ENCODE assay signal across 8 mouse cellular contexts in the genomic region with DNA sequence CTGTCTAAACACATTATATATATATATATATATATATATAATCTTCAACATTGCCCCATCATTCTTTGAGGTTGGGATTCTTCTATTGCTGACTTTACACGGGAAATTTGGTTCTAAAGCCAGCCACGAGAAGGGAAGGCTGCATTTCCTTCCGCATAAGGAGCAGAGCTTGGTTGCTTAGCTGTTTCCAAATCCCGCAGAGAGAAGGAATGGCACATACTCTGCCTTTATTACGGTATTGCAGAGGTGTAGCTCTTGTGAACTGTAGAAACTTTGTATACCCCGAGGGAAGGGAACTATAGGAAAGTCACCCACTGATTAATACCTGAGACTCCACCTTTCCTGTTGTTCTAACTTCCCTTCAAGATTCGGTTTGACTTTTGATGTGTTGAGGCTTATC. TPM values are rescaled to one million over a fixed set of nuclear protein-coding genes. Genes with fewer than 3 reads are reported as not detected.
DNase-seq lines count a peak whose midpoint lies in the region; ATAC-seq and TF ChIP-seq lines count a peak whose summit lies in the region.

No protein-coding gene starts in this region.

- H3K9me3 ChIP-seq in lung, embryonic 14.5 days (ENCODE audit: low read depth, low read length) = no peaks in the 10 kb centered on the region
- H3K9me3 ChIP-seq in forebrain, embryonic 10.5 days = no peaks in the 10 kb centered on the region
- H3K9me3 ChIP-seq in intestine, embryonic 14.5 days (ENCODE audit: control insufficient read depth, low read length) = no peaks in the 10 kb centered on the region
- no peaks in the 10 kb centered on the region for H3K9me3 ChIP-seq in neural tube, embryonic 14.5 days (ENCODE audit: control insufficient read depth, low read length)

- peak overlapping the region; percentile 67 for H3K4me3 ChIP-seq in lung, embryonic 14.5 days (ENCODE audit: low read depth, low read length)
- H3K4me3 ChIP-seq in forebrain, embryonic 10.5 days = peak overlapping the region; percentile 77
- peak overlapping the region; percentile 62 for H3K4me3 ChIP-seq in intestine, embryonic 14.5 days (ENCODE audit: low read depth, low read length)
- peak overlapping the region; percentile 47 for H3K4me3 ChIP-seq in neural tube, embryonic 14.5 days (ENCODE audit: low read depth, low read length)

- peaks cover 4% of the 10 kb centered on the region; the same call in 1 of the 2 replicates for H3K36me3 ChIP-seq in lung, embryonic 14.5 days (ENCODE audit: insufficient read depth)
- peaks cover 31% of the 10 kb centered on the region for H3K36me3 ChIP-seq in forebrain, embryonic 10.5 days (replicated peaks)
- no peaks in the 10 kb centered on the region for H3K36me3 ChIP-seq in intestine, embryonic 14.5 days (ENCODE audit: control insufficient read depth, insufficient read depth, low read length)
- H3K36me3 ChIP-seq in neural tube, embryonic 14.5 days (ENCODE audit: control insufficient read depth, insufficient read depth, low read length) = no peaks in the 10 kb centered on the region

- peak overlapping the region; percentile 85 for H3K9ac ChIP-seq in lung, embryonic 14.5 days
- no peak overlapping the region; the same call in 1 of the 2 replicates for H3K9ac ChIP-seq in intestine, embryonic 14.5 days (ENCODE audit: low read length)
- 0 out of 2 replicates have a peak overlapping the region, but pooled peaks have one; percentile 25 for H3K9ac ChIP-seq in neural tube, embryonic 14.5 days (replicated peaks; ENCODE audit: low read depth, low read length)

- TF ChIP-seq CTCF in lung, embryonic 14.5 days (IDR thresholded peaks at IDR 0.05; ENCODE audit: low read depth) = no peak

- peak; percentile 56 for DNase-seq in lung, embryonic 14.5 days
- DNase-seq in lung, postnatal 10 days = no peak
- no peak for DNase-seq in forebrain, embryonic 10.5 days (ENCODE audit: extremely low spot score, low spot score)
- no peak for DNase-seq in intestine, embryonic 14.5 days (ENCODE audit: low spot score)
- DNase-seq in layer of hippocampus, adult 11-12 months (ENCODE audit: low spot score) = no peak
- no peak for DNase-seq in spleen, postnatal 36 days (ENCODE audit: low spot score in 2 of 2)
- DNase-seq in frontal cortex, adult 2 months (ENCODE audit: extremely low spot score in 1 of 2, low spot score in 1 of 2) = no peak

- H3K27me3 ChIP-seq in lung, embryonic 14.5 days (ENCODE audit: insufficient read depth, low read length) = no peaks in the 10 kb centered on the region
- no peaks in the 10 kb centered on the region for H3K27me3 ChIP-seq in forebrain, embryonic 10.5 days (ENCODE audit: poor library complexity, severe bottlenecking)
- H3K27me3 ChIP-seq in intestine, embryonic 14.5 days (replicated peaks; ENCODE audit: control insufficient read depth, insufficient read depth, low read length) = no peaks in the 10 kb centered on the region
- no peaks in the 10 kb centered on the region for H3K27me3 ChIP-seq in neural tube, embryonic 14.5 days (ENCODE audit: control insufficient read depth, insufficient read depth, low read length)

- H3K4me2 ChIP-seq in lung, embryonic 14.5 days = peak overlapping the region; percentile 80
- H3K4me2 ChIP-seq in intestine, embryonic 14.5 days (ENCODE audit: low read length) = peak overlapping the region; percentile 81
- peak overlapping the region; percentile 83 for H3K4me2 ChIP-seq in neural tube, embryonic 14.5 days (ENCODE audit: low read depth, low read length)

- peaks cover 3% of the 10 kb centered on the region for H3K4me1 ChIP-seq in lung, embryonic 14.5 days (ENCODE audit: insufficient read depth)
- peaks cover 32% of the 10 kb centered on the region for H3K4me1 ChIP-seq in forebrain, embryonic 10.5 days
- H3K4me1 ChIP-seq in intestine, embryonic 14.5 days (replicated peaks; ENCODE audit: control insufficient read depth, insufficient read depth, low read length) = no peaks in the 10 kb centered on the region; the same call in 1 of the 2 replicates
- 0 out of 2 replicates have a peak, but pooled peaks cover 4% of the 10 kb centered on the region for H3K4me1 ChIP-seq in neural tube, embryonic 14.5 days (ENCODE audit: control insufficient read depth, insufficient read depth, low read length)

- WGBS in lung, embryonic 14.5 days = 6% methylated on average over 7 of the region's 7 CpGs
- 6% methylated on average over 7 of the region's 7 CpGs for WGBS in forebrain, embryonic 10.5 days
- WGBS in intestine, embryonic 14.5 days = 16% methylated on average over 7 of the region's 7 CpGs
- 3% methylated on average over 7 of the region's 7 CpGs for WGBS in neural tube, embryonic 14.5 days

- ATAC-seq in lung, embryonic 14.5 days (ENCODE audit: insufficient read depth) = no peak
- ATAC-seq in intestine, embryonic 14.5 days (replicated peaks; ENCODE audit: low FRiP score, low TSS enrichment, low read depth) = no peak
- no peak for ATAC-seq in neural tube, embryonic 14.5 days (ENCODE audit: low read depth)

- H3K27ac ChIP-seq in lung, embryonic 14.5 days (ENCODE audit: low read depth) = peak overlapping the region; percentile 93; the same call in 1 of the 2 replicates
- peak overlapping the region; percentile 96 for H3K27ac ChIP-seq in forebrain, embryonic 10.5 days
- H3K27ac ChIP-seq in intestine, embryonic 14.5 days (ENCODE audit: low read depth) = no peak overlapping the region
- H3K27ac ChIP-seq in neural tube, embryonic 14.5 days (ENCODE audit: low read depth, low read length) = no peak overlapping the region

RNA-seq across cellular contexts. Expression of a gene that starts 2.6 kb away (rescaled TPM):
- 114 and 118 TPM in 2 replicates for polyA plus RNA-seq in lung, embryonic 14.5 days (2014; fragmentation: Nextera tagmentation; extraction: Ambion mirVana)
- 187 and 200 TPM in 2 replicates for polyA plus RNA-seq in forebrain, embryonic 10.5 days (2016; fragmentation: Nextera tagmentation; extraction: Ambion mirVana)
- polyA plus RNA-seq in intestine, embryonic 14.5 days (2014; fragmentation: Nextera tagmentation; extraction: Ambion mirVana) = 54.3 and 57.4 TPM in 2 replicates
- 38.4 and 111 TPM in 2 replicates for polyA plus RNA-seq in neural tube, embryonic 14.5 days (2014; fragmentation: Nextera tagmentation; extraction: Ambion mirVana)
- polyA plus RNA-seq in frontal cortex, adult 2 months (2012; rRNA removed) = 115 and 117 TPM in 2 replicates

Comparison
In these comparisons a context has a peak if more than half of its experiments do, and no peak if none do; other contexts are left out.
1. H3K27ac ChIP-seq: peak in lung, embryonic 14.5 days (single experiment) and forebrain, embryonic 10.5 days (single experiment); none in intestine, embryonic 14.5 days (single experiment) and neural tube, embryonic 14.5 days (single experiment).
2. Peak in every context shown above with its lines, with median percentiles within 50 percentile points of each other: H3K4me2 ChIP-seq and H3K4me3 ChIP-seq.